Mouse (Mus musculus) limb, embryonic 11.5 days (tissue): ENCODE results near the gene Nqo2. TPM values are rescaled to one million over a fixed set of nuclear protein-coding genes. Genes with fewer than 3 reads are reported as not detected.

ENCODE experiments used
- ATAC-seq: fragments of 200-750 bp; cut with Nextera tagmentation; 2 replicates; pipeline ENCODE4 v1.8.0; 2017; ENCODE audit warnings: low read depth; ENCODE audit not compliant: insufficient number of reproducible peaks, low FRiP score, low TSS enrichment
- DNase-seq: peaks from one replicate; pipeline ENCODE4 v3.0.0-alpha.2; 2015; ENCODE audit warnings: low spot score
- H3K27ac ChIP-seq: fragments of 300-500 bp; sonication (generic); replicated peaks from 2 replicates; pipeline ENCODE4 v1.5.1; 2014; ENCODE audit warnings: low read depth, mild to moderate bottlenecking, low read length
- H3K27me3 ChIP-seq: fragments of 300-500 bp; sonication (generic); 2 replicates; pipeline ENCODE4 v1.6.1; 2014; ENCODE audit warnings: mild to moderate bottlenecking, low read length, mixed read lengths; ENCODE audit not compliant: control insufficient read depth, insufficient read depth
- H3K36me3 ChIP-seq: fragments of 300-500 bp; sonication (generic); 2 replicates; pipeline ENCODE4 v1.6.1; 2014; ENCODE audit warnings: mild to moderate bottlenecking, low read length, moderate library complexity, mixed read lengths; ENCODE audit not compliant: control insufficient read depth, insufficient read depth
- H3K4me1 ChIP-seq: fragments of 300-500 bp; sonication (generic); 2 replicates; pipeline ENCODE4 v1.6.1; 2014; ENCODE audit warnings: low read length, mixed read lengths; ENCODE audit not compliant: control insufficient read depth, insufficient read depth
- H3K4me2 ChIP-seq: fragments of 300-500 bp; sonication (generic); 2 replicates; pipeline ENCODE4 v1.6.1; 2014; ENCODE audit warnings: low read depth, mild to moderate bottlenecking, moderate library complexity; ENCODE audit not compliant: severe bottlenecking
- H3K4me3 ChIP-seq: fragments of 300-500 bp; sonication (generic); 2 replicates; pipeline ENCODE4 v1.5.1; 2014; ENCODE audit warnings: low read depth, low read length
- H3K9ac ChIP-seq: fragments of 300-500 bp; sonication (generic); 2 replicates; pipeline ENCODE4 v1.6.1; 2014; ENCODE audit warnings: mild to moderate bottlenecking, low read length
- H3K9me3 ChIP-seq: fragments of 300-500 bp; sonication (generic); 2 replicates; pipeline ENCODE4 v1.6.1; 2016; ENCODE audit warnings: low read length; ENCODE audit not compliant: control insufficient read depth
- WGBS: fragments of 180-500 bp; shearing (Covaris S2); extraction: QIAGEN DNeasy Blood & Tissue Kit; methylation state at CpG from one replicate; pipeline ENCODE4 v1.1.7; 2014; 5-methylcytosine and 5-hydroxymethylcytosine counted together
- polyA plus RNA-seq: library from polyadenylated mRNA; unstranded; fragments of >200 nt; fragmentation: Nextera tagmentation; extraction: Ambion mirVana; gene quantifications from 2 replicates; pipeline ENCODE4 v1.2.1, GENCODE M21; 2014

Nqo2 gene
- polyA plus RNA-seq, 1 experiment from 2014 or later, result 19.8 TPM

DNA sequence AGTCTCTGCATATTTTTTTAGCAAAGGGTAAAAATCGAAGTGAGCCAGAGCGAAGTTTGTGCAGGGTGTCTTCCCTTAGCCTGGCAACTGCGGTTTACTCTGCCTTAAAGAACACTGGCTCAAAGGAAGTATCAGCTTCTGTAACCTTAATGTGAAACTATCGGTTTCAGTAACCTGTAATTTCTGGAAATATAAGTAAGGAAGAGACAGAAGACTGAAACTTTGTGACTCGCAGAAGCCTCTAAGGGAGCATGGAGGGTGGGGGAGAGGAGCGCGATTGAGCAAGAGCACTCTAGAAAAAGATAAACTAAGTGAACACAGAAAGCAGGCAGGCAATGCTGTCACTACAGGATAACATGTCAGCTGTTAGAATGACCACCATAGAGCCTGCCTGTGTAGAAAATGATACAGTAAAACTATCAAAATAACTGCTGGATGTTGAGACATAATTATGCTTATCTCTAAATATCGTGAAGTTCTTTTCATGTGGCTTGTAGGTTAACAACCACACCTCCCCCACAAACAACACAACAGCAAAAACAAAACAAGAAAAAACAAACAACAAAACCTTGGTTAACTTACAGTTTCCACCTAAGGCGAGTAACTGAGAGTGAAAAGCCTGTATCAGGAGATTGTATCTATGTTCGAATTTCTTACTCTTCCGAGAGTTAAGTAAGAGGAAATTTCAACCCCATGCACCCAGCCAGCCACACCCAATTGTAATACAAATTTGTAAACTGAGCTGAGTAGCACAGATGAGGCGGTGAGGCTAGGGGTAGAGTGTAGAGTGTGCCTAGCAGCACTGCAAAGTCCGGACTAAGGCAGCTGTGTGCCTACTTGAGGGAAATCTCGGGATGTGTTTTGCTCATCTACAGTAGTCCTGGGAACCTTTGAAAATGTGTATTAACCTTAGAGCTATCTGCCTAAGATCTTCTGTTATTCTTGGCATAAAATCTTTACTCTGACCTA is 853 bp downstream of the Nqo2 start:
- no peak for ATAC-seq
- Histone ChIP-seq H3K36me3 (no peaks in the 10 kb centered on the region), H3K4me2 (peak overlapping the region; percentile 44), H3K9ac (peak overlapping the region; percentile 23), H3K27ac (peak overlapping the region; percentile 6; the same call in 1 of the 2 replicates), H3K4me1 (no peaks in the 10 kb centered on the region), H3K27me3 (no peaks in the 10 kb centered on the region), H3K9me3 (no peaks in the 10 kb centered on the region), H3K4me3 (peak overlapping the region; percentile 25)
- WGBS, result 29% methylated on average over 14 of the region's 14 CpGs
- no peak for DNase-seq

DNA sequence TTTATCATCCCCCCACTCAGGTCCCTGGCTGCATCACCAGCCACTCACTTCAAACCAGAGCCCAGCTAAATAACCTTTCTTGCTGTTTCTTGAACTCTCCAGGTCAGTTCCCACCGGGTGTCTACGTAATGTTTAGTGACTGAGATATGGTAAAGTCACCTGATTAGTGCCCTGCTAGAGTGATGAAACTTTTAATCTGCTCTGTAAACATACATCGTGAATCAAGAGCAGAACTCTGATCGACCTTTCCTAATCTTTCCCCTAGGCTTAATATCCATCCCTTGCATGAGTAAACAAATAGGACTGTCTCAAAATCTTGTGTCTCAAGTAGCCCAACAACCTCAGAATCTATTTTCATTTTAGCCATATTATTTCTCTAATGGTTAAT is 1.5 kb downstream of the Nqo2 start:
- ATAC-seq, result no peak
- Histone ChIP-seq H3K9ac (no peak overlapping the region), H3K4me3 (no peak overlapping the region), H3K9me3 (no peaks in the 10 kb centered on the region), H3K4me1 (no peaks in the 10 kb centered on the region), H3K36me3 (no peaks in the 10 kb centered on the region), H3K4me2 (no peak overlapping the region; the same call in 1 of the 2 replicates), H3K27ac (no peak overlapping the region), H3K27me3 (no peaks in the 10 kb centered on the region)
- WGBS, result 78% methylated on average over 4 of the region's 4 CpGs
- no peak for DNase-seq

DNA sequence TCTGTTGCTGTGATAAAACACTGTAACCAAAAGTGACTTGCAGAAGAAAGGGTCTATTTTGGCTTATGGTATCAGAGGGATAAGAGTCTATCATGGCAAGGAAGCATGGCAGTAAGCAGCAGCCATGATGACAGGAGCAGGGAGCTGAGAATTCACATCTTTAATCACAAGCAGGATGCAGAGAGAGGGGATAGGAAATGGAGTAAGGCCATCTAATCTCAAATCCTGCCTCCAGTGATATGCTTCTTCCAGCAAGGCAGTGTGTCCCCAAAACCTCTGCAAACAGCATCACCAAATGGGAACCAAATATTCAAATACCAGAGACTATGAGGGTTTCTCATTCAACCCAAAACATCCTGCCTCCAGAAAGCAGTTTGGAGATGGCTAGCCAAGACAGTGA is 2.1 kb downstream of the Nqo2 start:
- H3K9me3 ChIP-seq, result no peaks in the 10 kb centered on the region
- no peak for ATAC-seq
- no peak overlapping the region for H3K4me2 ChIP-seq
- H3K27me3 ChIP-seq, result no peaks in the 10 kb centered on the region
- no peak for DNase-seq
- H3K27ac ChIP-seq, result no peak overlapping the region
- no peak overlapping the region for H3K4me3 ChIP-seq
- no peaks in the 10 kb centered on the region for H3K36me3 ChIP-seq
- no peak overlapping the region for H3K9ac ChIP-seq
- H3K4me1 ChIP-seq, result no peaks in the 10 kb centered on the region

DNA sequence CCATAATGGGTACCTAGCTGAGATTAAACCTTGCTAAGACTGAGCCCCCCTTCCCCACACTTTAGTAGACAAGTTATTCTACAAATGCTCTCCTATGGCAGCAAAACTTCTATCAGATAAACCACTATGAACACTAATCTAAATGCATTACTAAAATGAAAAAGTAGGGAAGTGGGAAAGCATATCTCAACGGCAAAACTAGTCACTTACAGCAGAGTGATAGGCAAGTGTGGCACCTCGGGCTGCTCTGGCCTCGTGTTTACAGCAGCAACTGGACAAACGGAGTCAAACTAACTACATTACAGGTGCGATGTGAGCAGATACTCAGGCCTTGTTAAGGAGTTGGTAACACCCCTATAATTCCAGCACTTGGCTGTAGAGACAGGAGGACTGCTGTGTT is 25.1 kb downstream of the Nqo2 start:
- Histone ChIP-seq H3K36me3 (no peaks in the 10 kb centered on the region), H3K27ac (no peak overlapping the region), H3K27me3 (no peaks in the 10 kb centered on the region), H3K4me2 (no peak overlapping the region), H3K4me1 (no peaks in the 10 kb centered on the region), H3K9ac (no peak overlapping the region), H3K4me3 (no peak overlapping the region), H3K9me3 (no peaks in the 10 kb centered on the region)
- DNase-seq (no peak), ATAC-seq (no peak)
- 84% methylated on average over 5 of the region's 5 CpGs for WGBS

DNA sequence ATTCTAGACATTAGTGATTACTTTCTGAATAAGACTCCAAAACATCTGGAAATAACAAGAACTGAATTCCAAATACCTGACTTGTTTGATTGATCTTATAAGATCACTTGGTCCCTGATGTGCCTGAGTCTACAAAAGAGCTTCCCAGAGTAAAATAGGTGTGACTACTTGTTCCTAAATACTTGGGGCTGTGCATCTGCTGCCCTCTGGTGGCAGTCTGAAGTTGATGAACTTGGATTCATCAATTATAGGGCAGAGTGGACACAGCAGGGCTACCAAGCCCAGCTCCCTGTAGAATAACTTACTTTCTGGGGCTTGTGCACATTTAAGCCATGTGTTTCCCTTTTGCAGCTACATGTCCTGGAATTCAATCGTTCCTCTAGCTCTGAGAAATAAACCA is 30.7 kb downstream of the Nqo2 start:
- Histone ChIP-seq H3K4me1 (no peaks in the 10 kb centered on the region), H3K27me3 (no peaks in the 10 kb centered on the region), H3K4me3 (no peak overlapping the region), H3K36me3 (no peaks in the 10 kb centered on the region), H3K9me3 (no peaks in the 10 kb centered on the region), H3K4me2 (no peak overlapping the region), H3K9ac (no peak overlapping the region), H3K27ac (no peak overlapping the region)
- WGBS, result 28% methylated on average over 1 of the region's 1 CpGs
- ATAC-seq (no peak), DNase-seq (peak; percentile 78)

DNA sequence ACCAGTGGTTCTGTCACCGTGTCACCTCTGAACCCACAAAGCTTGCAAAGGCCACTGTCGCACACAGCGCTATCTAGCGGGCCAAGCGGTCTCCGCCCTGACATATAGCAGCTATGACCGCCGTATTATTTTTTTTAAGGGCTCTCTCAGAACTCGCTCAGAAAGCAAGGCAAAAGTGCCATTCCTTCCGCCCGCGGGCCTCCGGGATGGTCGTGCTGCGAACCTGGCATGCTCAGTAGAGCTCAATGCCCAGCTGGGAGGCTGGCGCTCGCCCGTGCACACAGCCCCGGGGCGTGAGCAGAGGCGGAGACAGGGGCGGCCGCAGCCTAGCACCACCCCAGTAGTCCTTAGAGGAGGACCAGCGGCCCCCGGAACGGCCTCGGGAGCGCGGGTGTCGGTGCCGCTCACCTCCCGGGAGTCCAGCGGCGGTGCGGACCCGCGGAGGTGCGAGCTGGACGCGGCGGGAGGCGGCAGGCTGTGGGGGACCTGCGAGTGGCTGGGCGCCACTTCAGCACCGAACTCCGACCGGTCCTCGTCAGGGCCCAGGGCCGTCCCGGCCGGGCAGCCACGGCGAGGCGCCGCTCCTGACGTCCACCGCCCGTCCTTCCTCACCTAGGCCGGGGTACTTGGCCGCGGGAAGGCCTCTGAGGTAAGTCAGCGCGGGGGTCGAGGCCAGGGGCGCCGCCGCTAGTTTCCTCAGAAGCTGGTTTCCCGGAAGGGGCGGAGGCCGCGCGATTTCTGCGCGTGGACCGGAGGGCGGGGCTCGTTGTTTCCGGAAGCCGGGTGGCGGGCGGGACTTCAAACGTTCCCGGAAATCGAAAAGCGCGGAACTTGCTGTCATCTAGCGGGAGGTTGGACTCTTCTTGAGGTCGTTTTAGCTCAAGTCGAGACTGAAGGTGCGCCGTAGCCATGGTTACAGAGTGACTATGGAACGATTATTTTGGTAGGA is 37.8 kb downstream of the Nqo2 start, which contains the start of the genes Ripk1 and Serpinb6a:
Gene Ripk1 (plus strand): TSS at position 306 of the 949 bp plus-strand sequence.
Gene Serpinb6a (minus strand): TSS at position 737 of the 949 bp plus-strand sequence.
- peak; percentile 93 for ATAC-seq

DNA sequence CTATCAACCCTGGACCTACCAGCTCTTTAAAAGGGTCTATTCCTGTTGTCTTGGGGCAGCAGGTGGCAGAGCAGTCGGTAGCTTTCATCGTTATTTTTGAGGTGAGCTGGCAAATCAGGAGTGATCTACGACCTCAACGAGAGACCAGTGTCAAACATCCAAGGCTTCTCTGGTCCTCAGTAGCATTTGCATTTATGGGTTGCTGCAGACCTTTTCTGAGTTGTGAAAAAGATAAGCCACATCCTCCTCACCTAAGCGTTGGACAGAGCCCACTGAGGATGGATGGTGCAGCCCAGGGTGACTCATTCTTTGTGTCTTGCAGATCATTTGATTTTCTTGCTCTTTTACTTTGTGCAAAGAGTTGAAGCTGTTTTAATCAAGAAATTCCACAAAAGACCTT is 38.6 kb downstream of the Nqo2 start:
- H3K27ac ChIP-seq, result no peak overlapping the region

More for the DNA sequence above, 37.8 kb downstream of the Nqo2 start, which contains the start of the genes Ripk1 and Serpinb6a:
- Histone ChIP-seq H3K9me3 (no peaks in the 10 kb centered on the region), H3K4me1 (0 out of 2 replicates have a peak, but pooled peaks cover 3% of the 10 kb centered on the region), H3K27me3 (no peaks in the 10 kb centered on the region), H3K27ac (peak within 1 kb of the TSS; percentile 82), H3K9ac (peak within 1 kb of the TSS; percentile 89), H3K36me3 (no peaks in the 10 kb centered on the region), H3K4me2 (peak within 1 kb of the TSS; percentile 66), H3K4me3 (peak within 1 kb of the TSS; percentile 93)
- peak; percentile 91 for DNase-seq
- under 1% methylated on average over 91 of the region's 92 CpGs for WGBS

DNA sequence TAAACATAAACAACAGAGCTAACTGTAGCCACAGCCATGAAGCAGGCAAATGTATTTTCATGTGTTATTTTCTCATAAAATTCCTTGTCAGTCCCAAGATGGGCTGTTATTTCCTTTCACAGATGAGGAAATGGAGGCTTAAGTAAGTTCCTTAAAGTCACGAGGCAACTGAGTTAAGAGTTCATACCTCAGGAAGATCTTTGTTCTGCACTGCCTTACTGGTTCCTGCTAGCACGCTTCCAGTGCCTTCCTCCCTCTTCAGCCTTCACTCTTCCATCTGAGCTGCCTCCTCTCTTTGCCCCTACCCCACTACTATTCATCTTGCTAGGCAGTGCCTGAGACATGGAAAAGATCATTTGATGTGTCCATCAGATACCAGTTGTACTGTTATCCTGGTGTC is 42.7 kb downstream of the Nqo2 start:
- Histone ChIP-seq H3K27ac (no peak overlapping the region), H3K4me2 (no peak overlapping the region), H3K27me3 (no peaks in the 10 kb centered on the region), H3K9ac (no peak overlapping the region), H3K36me3 (no peaks in the 10 kb centered on the region), H3K4me1 (no peaks in the 10 kb centered on the region), H3K4me3 (no peak overlapping the region), H3K9me3 (no peaks in the 10 kb centered on the region)
- WGBS, result 70% methylated on average over 2 of the region's 2 CpGs
- DNase-seq (no peak), ATAC-seq (no peak)

More for the DNA sequence above, 38.6 kb downstream of the Nqo2 start:
- no peak overlapping the region for H3K9ac ChIP-seq
- 17% methylated on average over 5 of the region's 5 CpGs for WGBS
- no peaks in the 10 kb centered on the region for H3K27me3 ChIP-seq
- 0 out of 2 replicates have a peak, but pooled peaks cover 3% of the 10 kb centered on the region for H3K4me1 ChIP-seq
- H3K9me3 ChIP-seq, result no peaks in the 10 kb centered on the region
- H3K36me3 ChIP-seq, result no peaks in the 10 kb centered on the region
- DNase-seq (no peak), ATAC-seq (no peak; the same call in 1 of the 2 replicates)
- H3K4me2 ChIP-seq, result peak overlapping the region; percentile 66
- peak overlapping the region; percentile 93 for H3K4me3 ChIP-seq
